Mouse (Mus musculus) B cell, adult (primary cell): Measurements from ENCODE around the gene Fam210b. TPM values are rescaled to one million over a fixed set of nuclear protein-coding genes. Genes with fewer than 3 reads are reported as not detected.

ENCODE experiments used
- total RNA-seq: library from RNA; stranded (reverse); gene quantifications from 4 replicates; pipeline ENCODE4 v1.2.4, GENCODE M21; 2023; ENCODE audit not compliant: inconsistent age

Fam210b gene
- total RNA-seq: 8.8 to 9.5 TPM (median 9.2 TPM) in 4 replicates

GRCm38 (mm10) chr2:172345258-172345738, at the start of gene Fam210b:
Gene Fam210b (plus strand): TSS chr2:172345565.

GRCm38 (mm10) chr2:172370411-172371223, 25.3 kb downstream of the Fam210b start, which contains the start of the genes Aurka and Cstf1:
Gene Aurka (minus strand): TSS chr2:172370535.
Gene Cstf1 (plus strand): TSS chr2:172370681.

DNA sequence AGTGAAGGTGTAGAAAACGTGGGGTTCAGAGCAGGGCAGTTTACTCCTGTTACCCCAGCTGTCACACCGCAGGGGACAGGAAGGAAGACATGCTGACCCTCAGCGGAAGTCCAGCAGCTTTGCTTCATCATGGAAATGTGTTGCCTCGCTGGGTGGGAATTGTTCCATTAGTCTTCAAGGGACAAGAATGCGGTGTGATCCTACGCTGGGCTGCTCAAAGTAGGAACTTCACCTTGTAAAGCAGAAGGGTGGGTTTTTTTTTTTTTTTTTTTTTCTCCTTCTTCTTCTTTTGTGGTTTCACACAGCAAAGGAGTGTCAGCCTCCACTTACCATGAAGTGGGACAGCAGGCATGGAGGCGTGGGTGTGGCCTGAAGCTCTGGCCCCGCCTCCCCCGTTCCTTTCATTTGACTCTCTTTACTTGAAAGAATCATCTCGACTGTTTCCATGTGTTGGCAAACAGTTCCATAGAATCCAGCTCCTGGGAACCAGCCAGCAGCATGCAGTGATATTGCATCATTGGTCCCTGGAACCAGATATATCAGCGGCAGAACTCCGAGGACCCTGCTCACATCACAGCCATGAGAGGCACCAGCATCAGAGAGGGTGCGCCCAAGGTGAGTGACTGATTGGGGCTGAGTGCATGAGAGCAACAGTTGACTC, 48.2 kb downstream of the Fam210b start, which contains the start of gene Cass4:
TSS of gene Cass4 (plus strand) at position 404 of the 661 bp plus-strand sequence.

Other genes with a start within 250 kb of the Fam210b start
- gene Mc3r, start 97.1 kb upstream of the Fam210b start, total RNA-seq: not detected in 4 replicates
- gene Aurka, start 25.0 kb downstream of the Fam210b start, total RNA-seq: 6.5 to 7.1 TPM (median 6.8 TPM) in 4 replicates
- gene Cstf1, start 25.1 kb downstream of the Fam210b start, total RNA-seq: 37.5 to 43.0 TPM (median 41.8 TPM) in 4 replicates
- gene Cass4, start 48.2 kb downstream of the Fam210b start, total RNA-seq: 2.2 to 3.6 TPM (median 2.6 TPM) in 4 replicates
- gene Rtf2, start 95.0 kb downstream of the Fam210b start, total RNA-seq: 74.9 to 85.6 TPM (median 79.2 TPM) in 4 replicates
- not detected in 4 replicates for gene Gcnt7, start 113.0 kb downstream of the Fam210b start, total RNA-seq
- 6.0 to 9.0 TPM (median 7.8 TPM) in 4 replicates for gene Fam209, start 127.0 kb downstream of the Fam210b start, total RNA-seq
- gene Tfap2c, start 204.0 kb downstream of the Fam210b start, total RNA-seq: not detected in 4 replicates